Mouse (Mus musculus): ENCODE data around the gene Rad54l2.

Gene Rad54l2

GRCm38 (mm10) chr9:106777423-106777822, 11.6 kb downstream of the Rad54l2 start:
- DNase-seq (ENCODE audit: low read depth, low spot score), result no peak
- Histone ChIP-seq H3K36me3 (ENCODE audit: control insufficient read depth, insufficient read depth, low read length, poor library complexity, severe bottlenecking) (no peaks in the 10 kb centered on the region), H3K27me3 (ENCODE audit: control insufficient read depth, insufficient read depth, low read length, poor library complexity, severe bottlenecking) (no peaks in the 10 kb centered on the region)

GRCm38 (mm10) chr9:106776116-106776515, 12.9 kb downstream of the Rad54l2 start:
- Histone ChIP-seq H3K36me3 (ENCODE audit: control insufficient read depth, insufficient read depth, low read length, poor library complexity, severe bottlenecking) (no peaks in the 10 kb centered on the region), H3K27me3 (ENCODE audit: control insufficient read depth, insufficient read depth, low read length, poor library complexity, severe bottlenecking) (no peaks in the 10 kb centered on the region)
- DNase-seq (ENCODE audit: low read depth, low spot score), result no peak

- Histone ChIP-seq H3K36me3 (ENCODE audit: control insufficient read depth, insufficient read depth, low read length, poor library complexity, severe bottlenecking) (no peaks in the 10 kb centered on the region), H3K27me3 (ENCODE audit: control insufficient read depth, insufficient read depth, low read length, poor library complexity, severe bottlenecking) (no peaks in the 10 kb centered on the region)
- no peak for DNase-seq (ENCODE audit: low read depth, low spot score)
Observed at GRCm38 (mm10) chr9:106771770-106772169, 17.2 kb downstream of the Rad54l2 start.

- DNase-seq (ENCODE audit: low read depth, low spot score), result no peak
- H3K27me3 ChIP-seq (ENCODE audit: control insufficient read depth, insufficient read depth, low read length, poor library complexity, severe bottlenecking), result no peaks in the 10 kb centered on the region
- no peaks in the 10 kb centered on the region for H3K36me3 ChIP-seq (ENCODE audit: control insufficient read depth, insufficient read depth, low read length, poor library complexity, severe bottlenecking)
Observed at GRCm38 (mm10) chr9:106770216-106770615, 18.8 kb downstream of the Rad54l2 start.

DNA sequence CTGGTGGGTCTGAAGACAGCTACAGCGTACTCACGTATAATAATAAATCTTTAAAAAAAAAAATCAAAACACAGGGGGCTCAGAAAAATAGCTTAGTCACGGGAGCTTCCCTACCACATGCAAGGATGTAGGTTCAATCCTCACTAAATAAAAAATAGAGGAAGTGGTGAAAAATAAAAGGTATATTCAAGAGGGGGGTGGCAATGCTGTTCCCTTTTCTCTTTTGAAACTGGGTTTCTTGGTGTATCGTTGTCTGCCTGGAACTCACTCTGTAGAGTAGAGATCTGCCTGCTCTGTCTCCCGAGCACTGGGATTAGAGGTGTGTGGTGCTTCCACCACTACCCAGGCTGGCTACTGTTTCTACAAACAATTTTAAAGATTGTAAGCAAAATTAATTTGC, 19.2 kb downstream of the Rad54l2 start:
- Histone ChIP-seq H3K27me3 (ENCODE audit: control insufficient read depth, insufficient read depth, low read length, poor library complexity, severe bottlenecking) (no peaks in the 10 kb centered on the region), H3K36me3 (ENCODE audit: control insufficient read depth, insufficient read depth, low read length, poor library complexity, severe bottlenecking) (no peaks in the 10 kb centered on the region)
- no peak for DNase-seq (ENCODE audit: low read depth, low spot score)

- DNase-seq (ENCODE audit: low read depth, low spot score), result no peak
- Histone ChIP-seq H3K27me3 (ENCODE audit: control insufficient read depth, insufficient read depth, low read length, poor library complexity, severe bottlenecking) (no peaks in the 10 kb centered on the region), H3K36me3 (ENCODE audit: control insufficient read depth, insufficient read depth, low read length, poor library complexity, severe bottlenecking) (peaks cover 5% of the 10 kb centered on the region)
Observed at GRCm38 (mm10) chr9:106756421-106756820, 32.6 kb downstream of the Rad54l2 start.

DNA sequence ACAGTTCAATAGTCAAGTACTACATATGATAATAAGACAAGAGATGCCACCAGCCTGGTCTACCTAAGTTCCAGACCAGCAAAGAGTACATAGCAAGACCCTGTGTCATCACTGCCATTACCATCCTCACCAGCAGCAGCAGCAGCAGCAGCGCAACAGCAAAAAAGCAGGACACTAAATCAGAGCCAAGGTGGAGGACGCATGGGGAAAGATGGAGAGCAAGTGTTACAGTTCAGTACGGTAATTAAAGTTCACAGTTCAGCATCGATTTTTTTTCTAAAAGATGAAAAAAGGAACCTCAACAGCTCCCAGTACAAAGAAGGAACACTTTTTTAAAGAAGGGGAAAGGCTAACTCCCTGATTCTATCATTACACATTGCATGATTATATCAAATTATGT, 33.2 kb downstream of the Rad54l2 start:
- peaks cover 5% of the 10 kb centered on the region for H3K36me3 ChIP-seq (ENCODE audit: control insufficient read depth, insufficient read depth, low read length, poor library complexity, severe bottlenecking)
- H3K27me3 ChIP-seq (ENCODE audit: control insufficient read depth, insufficient read depth, low read length, poor library complexity, severe bottlenecking), result no peaks in the 10 kb centered on the region
- no peak for DNase-seq (ENCODE audit: low read depth, low spot score)

GRCm38 (mm10) chr9:106754311-106754710, 34.7 kb downstream of the Rad54l2 start:
- Histone ChIP-seq H3K27me3 (ENCODE audit: control insufficient read depth, insufficient read depth, low read length, poor library complexity, severe bottlenecking) (no peaks in the 10 kb centered on the region), H3K36me3 (ENCODE audit: control insufficient read depth, insufficient read depth, low read length, poor library complexity, severe bottlenecking) (peaks cover 5% of the 10 kb centered on the region)
- no peak for DNase-seq (ENCODE audit: low read depth, low spot score)

DNA sequence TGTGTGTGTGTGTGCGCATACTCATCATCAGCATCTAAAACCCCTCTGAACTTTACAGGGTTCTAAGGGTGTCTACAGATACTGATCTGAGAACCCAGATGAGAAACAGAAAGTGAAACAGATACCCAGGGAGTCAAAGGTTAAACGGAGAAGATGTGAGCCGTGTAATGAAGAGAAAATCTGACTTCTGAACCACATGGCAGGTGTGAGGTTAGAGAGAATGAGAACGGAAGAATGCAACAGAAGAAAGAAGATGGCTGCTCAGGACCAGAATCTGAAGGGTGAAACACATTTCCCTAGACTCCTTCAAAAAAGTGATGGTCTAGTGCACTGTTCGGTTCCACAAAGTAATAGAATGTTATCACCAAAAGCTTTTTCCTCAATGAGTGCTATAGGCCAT, 36.9 kb downstream of the Rad54l2 start:
- Histone ChIP-seq H3K27me3 (ENCODE audit: control insufficient read depth, insufficient read depth, low read length, poor library complexity, severe bottlenecking) (no peaks in the 10 kb centered on the region), H3K36me3 (ENCODE audit: control insufficient read depth, insufficient read depth, low read length, poor library complexity, severe bottlenecking) (peaks cover 5% of the 10 kb centered on the region)
- DNase-seq (ENCODE audit: low read depth, low spot score), result peak; percentile 19

DNA sequence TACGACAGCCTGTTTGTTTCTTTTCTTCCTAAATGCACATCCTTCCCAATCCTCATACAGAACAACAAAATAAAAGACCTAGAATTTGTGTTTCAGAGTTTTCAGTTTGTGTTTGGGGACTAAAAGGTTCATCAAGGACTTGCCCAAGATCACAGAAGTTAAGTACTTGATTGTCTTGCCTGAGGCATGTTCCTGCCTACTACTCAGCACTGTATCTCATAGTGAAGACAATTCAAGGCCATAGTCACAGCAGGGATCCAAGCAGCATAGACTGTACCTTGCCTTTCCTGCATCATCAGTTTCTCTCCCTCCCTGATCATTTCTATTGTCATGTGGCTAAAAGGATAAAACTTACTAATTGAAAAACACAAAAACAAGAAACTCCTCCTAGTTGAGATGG, 49.0 kb downstream of the Rad54l2 start:
- H3K36me3 ChIP-seq (ENCODE audit: control insufficient read depth, insufficient read depth, low read length, poor library complexity, severe bottlenecking), result no peaks in the 10 kb centered on the region
- no peaks in the 10 kb centered on the region for H3K27me3 ChIP-seq (ENCODE audit: control insufficient read depth, insufficient read depth, low read length, poor library complexity, severe bottlenecking)
- no peak for DNase-seq (ENCODE audit: low read depth, low spot score)

GRCm38 (mm10) chr9:106739056-106739455, 49.9 kb downstream of the Rad54l2 start:
- no peaks in the 10 kb centered on the region for H3K27me3 ChIP-seq (ENCODE audit: control insufficient read depth, insufficient read depth, low read length, poor library complexity, severe bottlenecking)
- H3K36me3 ChIP-seq (ENCODE audit: control insufficient read depth, insufficient read depth, low read length, poor library complexity, severe bottlenecking), result no peaks in the 10 kb centered on the region
- no peak for DNase-seq (ENCODE audit: low read depth, low spot score)

DNA sequence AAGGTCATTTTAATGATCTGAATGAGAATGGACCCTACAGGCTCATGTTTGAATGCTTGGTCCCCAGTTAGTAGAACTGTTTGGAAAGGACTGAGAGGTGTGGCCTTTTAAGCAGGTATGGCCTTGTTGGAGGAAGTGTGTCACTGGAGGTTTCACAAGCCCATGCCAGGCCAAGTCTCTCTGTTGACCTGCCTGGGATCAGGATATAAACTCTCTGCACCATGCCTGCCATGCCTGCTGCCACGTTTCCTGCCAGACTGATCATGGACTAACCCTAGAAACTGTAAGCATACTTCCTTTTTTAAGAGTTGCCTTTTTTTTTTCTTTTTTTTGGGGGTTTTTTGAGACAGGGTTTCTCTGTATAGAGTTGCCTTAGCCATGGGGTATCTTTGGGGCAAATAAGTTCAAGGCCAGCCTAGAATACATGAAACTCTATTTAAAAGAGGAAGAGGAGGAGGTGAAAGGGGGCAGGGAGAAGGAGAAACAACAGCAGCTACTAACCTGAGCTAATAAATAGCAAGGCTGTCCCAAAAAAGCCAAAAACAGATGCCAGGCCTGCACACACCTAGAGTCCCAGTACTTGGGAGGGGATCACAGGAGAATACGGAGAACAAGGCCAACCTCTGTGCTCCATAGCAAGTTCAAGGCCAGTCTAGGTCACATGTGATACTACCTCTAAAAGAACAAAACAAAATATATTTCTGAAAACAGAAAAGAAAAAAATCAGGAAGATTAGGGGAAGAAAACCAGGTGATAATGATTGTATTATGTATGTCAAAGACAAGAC, 50.6 kb downstream of the Rad54l2 start:
- Histone ChIP-seq H3K36me3 (ENCODE audit: control insufficient read depth, insufficient read depth, low read length, poor library complexity, severe bottlenecking) (no peaks in the 10 kb centered on the region), H3K27me3 (ENCODE audit: control insufficient read depth, insufficient read depth, low read length, poor library complexity, severe bottlenecking) (no peaks in the 10 kb centered on the region)
- no peak for DNase-seq (ENCODE audit: low read depth, low spot score)

- no peaks in the 10 kb centered on the region for H3K36me3 ChIP-seq (ENCODE audit: control insufficient read depth, insufficient read depth, low read length, poor library complexity, severe bottlenecking)
- H3K27me3 ChIP-seq (ENCODE audit: control insufficient read depth, insufficient read depth, low read length, poor library complexity, severe bottlenecking), result no peaks in the 10 kb centered on the region
- DNase-seq (ENCODE audit: low read depth, low spot score), result no peak
Observed at GRCm38 (mm10) chr9:106733690-106734089, 55.3 kb downstream of the Rad54l2 start.

DNA sequence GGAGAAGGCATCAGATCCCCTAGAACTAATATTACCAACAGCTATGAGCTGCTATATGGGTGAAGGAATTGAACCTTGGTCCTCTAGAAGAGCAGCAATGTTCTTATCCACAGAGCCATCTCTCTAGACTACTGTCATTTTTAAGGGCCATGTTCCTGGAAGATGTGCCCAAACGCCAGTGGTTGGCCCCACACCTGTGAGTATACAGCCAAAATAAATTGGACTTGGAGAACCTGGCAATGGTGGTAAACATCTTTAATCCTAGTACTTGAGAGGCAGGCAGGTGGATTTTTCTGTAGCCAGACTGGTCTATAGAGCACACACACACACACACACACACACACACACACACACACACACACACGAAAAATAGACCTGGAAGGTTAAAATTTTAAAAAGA, 59.6 kb downstream of the Rad54l2 start:
- H3K27me3 ChIP-seq (ENCODE audit: control insufficient read depth, insufficient read depth, low read length, poor library complexity, severe bottlenecking), result no peaks in the 10 kb centered on the region
- H3K36me3 ChIP-seq (ENCODE audit: control insufficient read depth, insufficient read depth, low read length, poor library complexity, severe bottlenecking), result no peaks in the 10 kb centered on the region
- no peak for DNase-seq (ENCODE audit: low read depth, low spot score)

DNA sequence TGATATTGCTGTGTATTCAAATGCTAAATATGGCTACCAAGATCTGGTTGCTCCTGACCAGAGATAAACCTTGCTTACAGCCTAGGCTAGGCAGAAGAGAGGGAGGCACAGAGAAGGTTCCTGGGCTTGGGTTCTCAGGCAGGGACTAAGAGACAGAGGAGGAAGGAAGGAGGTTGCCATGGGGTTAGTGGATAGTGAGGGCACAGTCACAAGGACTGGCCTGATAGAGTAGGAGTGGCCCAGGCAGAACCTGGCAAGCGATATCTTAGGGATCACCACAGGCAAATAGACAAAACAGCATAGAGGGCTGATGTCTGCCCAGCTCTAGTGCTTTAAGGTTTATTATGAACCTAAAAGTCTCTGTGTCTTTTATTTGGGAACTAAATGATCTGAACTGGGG, 62.1 kb downstream of the Rad54l2 start:
- no peak for DNase-seq (ENCODE audit: low read depth, low spot score)
- Histone ChIP-seq H3K36me3 (ENCODE audit: control insufficient read depth, insufficient read depth, low read length, poor library complexity, severe bottlenecking) (0 out of 2 replicates have a peak, but pooled peaks cover 1% of the 10 kb centered on the region), H3K27me3 (ENCODE audit: control insufficient read depth, insufficient read depth, low read length, poor library complexity, severe bottlenecking) (no peaks in the 10 kb centered on the region)

GRCm38 (mm10) chr9:106725435-106725834, 63.6 kb downstream of the Rad54l2 start:
- Histone ChIP-seq H3K36me3 (ENCODE audit: control insufficient read depth, insufficient read depth, low read length, poor library complexity, severe bottlenecking) (0 out of 2 replicates have a peak, but pooled peaks cover 1% of the 10 kb centered on the region), H3K27me3 (ENCODE audit: control insufficient read depth, insufficient read depth, low read length, poor library complexity, severe bottlenecking) (no peaks in the 10 kb centered on the region)
- no peak for DNase-seq (ENCODE audit: low read depth, low spot score)
